Mouse (Mus musculus): ENCODE data around the gene Mapk8.

Mapk8 gene

DNA sequence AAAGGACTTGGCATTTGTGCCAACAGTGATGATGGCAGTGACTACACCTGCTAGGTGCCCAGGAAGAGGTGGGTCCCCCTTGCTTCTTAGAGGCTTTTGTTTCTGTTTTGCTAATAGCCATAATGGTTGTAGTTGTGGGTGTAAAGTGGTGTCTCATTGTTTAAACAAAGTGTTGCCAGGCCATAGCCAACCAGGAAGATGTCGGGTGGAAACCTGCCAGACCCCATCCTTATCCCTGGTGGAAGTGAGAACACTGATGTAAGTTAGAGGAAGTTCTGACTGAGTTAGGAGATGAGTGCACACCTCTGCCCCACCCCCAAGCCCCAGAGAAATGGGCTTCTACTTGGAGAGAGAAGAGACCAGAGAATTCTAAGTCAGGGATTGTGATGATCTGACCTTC lies 98.8 kb downstream of the Mapk8 start:
- DNase-seq (ENCODE audit: low read depth, low spot score) = no peak

- no peak for DNase-seq (ENCODE audit: low read depth, low spot score)
Observed at GRCm38 (mm10) chr14:33347738-33348137, 99.2 kb downstream of the Mapk8 start.

GRCm38 (mm10) chr14:33346546-33346945 lies 100.4 kb downstream of the Mapk8 start:
- no peak for DNase-seq (ENCODE audit: low read depth, low spot score)

GRCm38 (mm10) chr14:33343131-33343725 lies 103.7 kb downstream of the Mapk8 start:
- no peak for DNase-seq (ENCODE audit: low read depth, low spot score)

DNA sequence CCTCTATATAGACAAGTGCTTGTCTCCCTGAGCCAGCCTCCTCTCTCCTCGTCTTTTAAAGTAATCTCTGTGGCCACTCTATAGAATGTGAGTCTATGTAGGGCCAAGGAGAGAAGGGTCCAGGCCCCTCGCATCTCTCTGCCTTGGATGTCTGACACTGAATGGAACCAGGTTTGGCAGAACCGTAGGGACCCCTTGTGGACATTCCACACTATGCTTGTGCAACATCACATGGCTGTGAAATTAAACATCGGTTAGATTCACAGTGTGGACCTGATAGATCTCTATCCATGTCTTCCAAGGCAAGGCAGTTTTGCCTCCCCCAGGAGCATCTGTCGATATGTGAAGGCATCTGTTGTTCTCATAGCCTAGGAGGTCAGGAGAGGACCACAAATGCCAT lies 108.3 kb downstream of the Mapk8 start:
- no peak for DNase-seq (ENCODE audit: low read depth, low spot score)

DNA sequence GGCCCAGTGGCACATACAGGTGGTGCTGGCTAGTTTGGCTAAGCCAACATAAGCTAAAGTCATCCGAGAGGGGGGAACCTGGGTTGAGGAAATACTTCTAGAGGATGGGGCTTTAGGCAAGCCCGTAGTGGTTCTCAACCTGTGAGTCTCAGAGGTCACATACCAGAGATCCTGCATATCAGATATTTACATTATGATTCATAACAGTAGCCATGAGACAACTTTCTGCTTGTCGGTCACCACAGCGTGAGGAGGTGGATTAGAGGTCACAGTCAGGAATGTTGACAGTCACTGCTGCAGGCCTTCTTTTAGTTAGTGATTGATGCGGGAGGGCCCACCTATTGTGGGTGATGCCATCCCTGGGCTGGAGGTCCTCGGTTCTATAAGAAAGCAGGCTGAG lies 111.2 kb downstream of the Mapk8 start:
- no peak for DNase-seq (ENCODE audit: low read depth, low spot score)

- DNase-seq (ENCODE audit: low read depth, low spot score) = no peak
Observed at GRCm38 (mm10) chr14:33334402-33334801, 112.6 kb downstream of the Mapk8 start.

DNA sequence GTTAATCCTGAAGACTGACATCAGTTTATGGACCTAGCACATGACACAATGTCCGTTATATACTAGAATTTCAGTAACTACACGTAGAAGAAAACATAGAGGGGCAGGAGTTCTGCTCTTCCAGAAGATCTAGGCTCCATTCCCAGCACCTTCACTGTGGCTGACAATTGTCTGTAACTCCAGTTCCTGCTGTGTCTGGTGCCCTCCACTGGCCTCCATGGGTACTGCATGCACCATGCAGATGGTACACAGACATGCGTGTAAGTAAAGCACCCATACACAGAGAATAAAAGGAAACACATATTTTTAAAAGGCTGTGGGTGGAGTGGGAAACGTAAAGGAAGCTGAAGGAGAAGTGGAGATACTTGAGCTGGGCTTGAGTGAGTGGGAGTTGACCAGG lies 113.1 kb downstream of the Mapk8 start:
- DNase-seq (ENCODE audit: low read depth, low spot score) = no peak

- DNase-seq (ENCODE audit: low read depth, low spot score) = no peak
Observed at GRCm38 (mm10) chr14:33331627-33332026, 115.3 kb downstream of the Mapk8 start.

DNA sequence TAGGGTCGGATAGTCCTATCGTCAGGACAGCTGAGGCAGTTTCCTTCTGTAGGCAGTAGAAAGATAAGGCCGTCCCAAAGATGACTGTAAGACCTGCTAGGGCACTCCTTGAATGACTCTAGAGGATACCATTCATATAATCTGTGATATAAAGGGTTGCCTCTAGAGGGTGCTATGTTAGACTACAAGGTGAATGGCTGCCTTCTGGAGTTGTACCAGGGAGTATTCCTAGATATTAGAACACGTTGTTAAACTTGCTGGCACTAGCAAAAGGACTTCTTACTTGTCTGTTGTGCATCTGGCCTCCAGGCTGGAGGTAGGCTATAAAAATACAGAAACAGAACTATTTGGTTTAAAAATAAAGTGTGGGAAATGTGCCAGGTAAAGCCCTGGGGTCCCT lies 116.0 kb downstream of the Mapk8 start:
- no peak for DNase-seq (ENCODE audit: low read depth, low spot score)

- DNase-seq (ENCODE audit: low read depth, low spot score) = no peak
Observed at GRCm38 (mm10) chr14:33329297-33329805, 117.6 kb downstream of the Mapk8 start.

DNA sequence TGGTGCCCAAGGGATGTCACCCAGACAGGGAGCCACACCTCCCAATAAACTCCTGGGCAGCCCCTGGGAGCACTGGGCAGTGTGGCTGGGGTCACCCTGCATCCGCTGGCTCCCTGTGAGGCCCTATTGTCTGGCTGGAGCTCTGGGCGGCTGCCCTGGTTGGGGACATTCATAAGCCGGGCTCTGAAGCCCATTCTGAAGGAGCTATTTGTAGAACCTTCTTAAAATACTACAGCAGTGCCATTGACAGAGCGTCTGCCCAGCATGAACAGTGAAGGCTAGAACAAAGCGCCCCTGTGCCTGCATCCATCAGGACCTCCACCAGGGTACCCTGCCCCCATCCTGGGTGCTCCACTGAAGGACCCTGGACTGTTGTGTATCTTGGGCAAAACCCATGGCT lies 118.6 kb downstream of the Mapk8 start:
- DNase-seq (ENCODE audit: low read depth, low spot score) = no peak
